Mouse (Mus musculus): ENCODE results near the gene Nat8.
A peak's percentile ranks its signal among the peaks of the same experiment; 100 is the strongest.
"Not testable (repeated sequence)": the region's sequence is repeated elsewhere in the genome, so short reads cannot be mapped to it uniquely, and the experiment has no call there.

Nat8 gene

DNA sequence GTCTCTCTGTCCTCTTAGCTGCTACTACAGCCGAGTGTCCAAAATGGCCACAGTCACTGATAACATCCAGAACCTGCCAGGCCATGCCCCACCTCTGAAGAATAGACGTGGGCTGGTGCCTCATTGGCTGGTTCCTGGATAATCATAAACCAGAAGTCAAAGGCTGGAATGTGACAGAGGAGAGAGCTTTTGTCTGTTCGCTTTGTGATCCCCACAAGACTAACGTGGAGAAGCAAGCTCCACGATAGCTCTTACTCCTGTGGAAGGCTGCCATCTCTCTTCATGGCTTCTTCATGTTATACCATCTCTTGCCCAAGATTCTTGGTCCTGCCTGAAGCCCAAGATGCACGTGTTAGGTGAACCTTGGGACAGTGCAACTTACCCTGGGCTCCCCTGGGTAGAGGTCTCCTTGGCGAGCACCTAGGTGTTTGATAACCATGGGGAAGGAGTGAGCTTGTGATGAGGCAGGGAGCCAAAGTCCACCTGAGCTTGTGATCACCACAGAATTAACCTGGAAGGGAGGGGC is at the start of gene Nat8:
Gene Nat8, minus strand, starts transcription at position 287 of the 526 bp plus-strand sequence.
- DNase-seq (ENCODE audit: low spot score in 2 of 2), result no peak

DNA sequence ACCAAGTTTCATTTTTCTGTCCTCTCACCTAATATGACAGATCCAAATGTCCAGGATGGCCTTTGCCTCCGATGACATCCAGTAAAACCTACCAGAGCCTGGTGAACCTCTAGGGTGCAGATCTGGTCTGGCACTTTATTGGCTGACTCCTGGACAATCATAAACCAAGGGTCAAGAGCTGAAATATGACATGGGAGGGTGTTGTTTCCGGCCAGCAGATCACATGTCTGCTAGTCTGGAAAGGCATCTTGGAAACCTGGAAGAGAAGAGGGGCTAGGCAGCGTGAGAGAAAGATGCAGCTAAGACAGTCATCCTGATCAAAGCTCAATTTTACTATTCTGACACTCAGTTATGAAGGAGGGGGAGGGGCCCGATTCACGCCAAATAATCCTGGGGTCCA is 37.1 kb upstream of the Nat8 start, which contains the start of gene Nat8f2:
Gene Nat8f2, minus strand, starts transcription at position 153 of the 400 bp plus-strand sequence.
- DNase-seq (ENCODE audit: low spot score in 2 of 2), result not testable (repeated sequence)

DNA sequence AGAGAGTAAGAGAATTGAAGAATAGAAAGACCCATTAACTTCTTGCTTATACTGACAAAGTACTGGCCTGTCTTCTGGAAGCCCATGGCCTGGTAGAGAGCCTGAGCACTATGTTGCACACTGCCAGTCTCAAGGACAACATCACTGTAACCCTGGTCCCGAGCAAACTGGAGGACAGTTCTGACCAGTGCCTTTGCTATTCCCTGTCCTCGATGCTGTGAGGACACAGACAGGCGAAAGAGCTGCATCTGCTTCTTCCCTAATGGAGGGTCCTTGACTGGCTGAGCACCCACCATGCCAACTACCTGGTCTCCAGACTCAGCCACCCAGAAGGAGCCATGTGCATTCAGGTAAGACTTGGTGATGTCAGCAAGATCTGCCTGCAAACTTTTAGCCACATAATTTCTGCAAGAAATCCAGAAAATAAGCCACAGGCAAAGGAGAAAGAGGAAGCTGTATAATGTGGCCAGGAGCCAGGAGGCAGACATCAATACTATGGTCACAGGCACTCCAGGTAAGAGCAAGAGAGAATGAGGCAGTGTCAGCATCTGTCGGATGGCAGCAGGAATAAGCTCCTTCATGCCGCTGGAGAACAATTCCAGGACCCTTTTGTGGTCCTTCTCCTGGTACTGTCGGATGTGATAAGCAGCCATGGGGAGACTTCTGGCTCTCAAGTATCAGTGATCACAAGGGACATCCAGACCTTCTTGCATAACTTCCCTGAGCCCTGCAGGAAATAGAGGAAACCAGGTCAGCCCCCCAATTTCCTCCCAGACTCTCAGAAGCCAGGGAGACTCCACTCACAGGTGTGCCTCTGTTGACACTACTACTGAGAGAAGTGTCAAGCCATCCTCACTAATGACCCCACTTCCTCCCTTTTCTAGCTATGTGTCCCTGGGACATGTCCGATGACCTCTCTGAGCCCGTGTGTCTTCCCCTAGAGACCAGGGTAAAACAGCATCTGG is 36.1 kb upstream of the Nat8 start:
- no peak for DNase-seq (ENCODE audit: low spot score in 2 of 2)

DNA sequence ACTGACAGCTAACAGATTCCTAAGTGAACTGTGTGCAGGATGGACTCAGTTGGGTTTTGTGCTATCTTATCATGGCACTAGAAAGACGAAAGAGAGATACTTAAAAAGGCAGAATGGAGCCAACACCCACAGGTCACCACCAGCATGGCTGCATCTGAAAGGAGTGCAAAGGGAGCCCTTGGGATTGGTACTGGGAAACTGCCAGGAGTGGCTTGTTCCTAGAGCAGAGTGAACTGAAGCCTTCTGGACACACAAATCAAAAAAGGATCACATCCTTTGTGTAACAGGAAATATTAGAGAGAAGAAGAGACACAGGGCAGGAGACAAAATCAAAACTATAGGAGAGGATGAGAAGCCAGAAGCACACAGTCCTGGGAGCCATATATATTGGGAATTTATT is 35.1 kb upstream of the Nat8 start:
- DNase-seq (ENCODE audit: low spot score in 2 of 2), result not testable (repeated sequence)

DNA sequence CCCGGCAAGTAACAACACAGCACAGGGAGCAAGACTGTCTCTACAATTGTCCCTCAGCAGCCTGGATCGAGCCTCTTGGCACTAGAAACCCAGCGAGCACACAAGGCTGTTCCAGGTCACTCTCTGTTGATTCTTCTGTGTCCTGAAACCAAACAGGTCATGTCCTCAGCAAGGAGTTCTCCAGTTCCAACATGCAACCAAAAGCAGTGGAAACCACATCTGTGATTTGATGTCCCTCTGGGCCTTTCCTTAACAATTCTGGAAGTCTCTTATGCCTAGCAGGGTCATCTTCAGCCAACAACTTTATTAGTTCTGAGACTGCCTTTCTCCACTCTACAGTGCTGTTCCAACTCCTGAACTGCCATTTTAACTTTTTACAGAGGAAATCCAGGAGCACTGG is 34.3 kb upstream of the Nat8 start:
- not testable (repeated sequence) for DNase-seq (ENCODE audit: low spot score in 2 of 2)

DNA sequence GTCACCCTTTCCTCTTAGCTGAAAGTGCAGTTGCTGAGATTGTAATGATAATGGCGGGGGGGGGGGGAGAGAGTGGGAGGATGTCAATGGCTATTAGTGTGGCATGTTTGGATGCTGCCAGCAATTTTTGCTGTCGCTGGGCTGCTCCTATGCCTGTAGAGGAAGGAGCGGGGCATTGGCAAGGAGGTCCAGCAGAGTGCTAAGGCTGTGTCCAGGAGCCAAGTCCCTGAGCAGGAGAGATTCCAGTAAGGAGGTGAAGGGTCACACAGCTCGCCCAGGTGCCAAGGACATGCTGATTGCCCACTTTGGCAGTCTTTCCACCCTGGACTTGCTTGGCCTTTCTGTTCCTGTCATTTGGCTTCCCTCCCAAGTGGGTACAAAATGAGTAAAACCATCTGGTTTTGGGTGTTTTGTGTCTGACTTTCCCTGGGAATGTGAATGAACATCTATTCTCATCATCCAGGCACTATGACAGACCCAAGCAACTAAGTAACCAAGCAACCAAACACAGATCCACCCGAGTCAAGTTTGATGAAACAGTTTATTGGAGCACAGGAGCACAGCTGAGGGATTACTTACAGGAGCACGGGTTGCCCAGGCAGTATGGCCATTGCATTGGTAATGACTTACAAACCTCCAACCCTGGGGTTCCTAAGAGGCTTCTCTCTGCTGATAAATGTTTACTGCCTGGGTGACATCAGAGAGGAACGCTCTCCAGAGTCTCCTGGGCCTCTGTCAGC is 33.2 kb upstream of the Nat8 start:
- peak in 1 of 2 experiments; percentile 21 for DNase-seq (ENCODE audit: low spot score in 2 of 2)

DNA sequence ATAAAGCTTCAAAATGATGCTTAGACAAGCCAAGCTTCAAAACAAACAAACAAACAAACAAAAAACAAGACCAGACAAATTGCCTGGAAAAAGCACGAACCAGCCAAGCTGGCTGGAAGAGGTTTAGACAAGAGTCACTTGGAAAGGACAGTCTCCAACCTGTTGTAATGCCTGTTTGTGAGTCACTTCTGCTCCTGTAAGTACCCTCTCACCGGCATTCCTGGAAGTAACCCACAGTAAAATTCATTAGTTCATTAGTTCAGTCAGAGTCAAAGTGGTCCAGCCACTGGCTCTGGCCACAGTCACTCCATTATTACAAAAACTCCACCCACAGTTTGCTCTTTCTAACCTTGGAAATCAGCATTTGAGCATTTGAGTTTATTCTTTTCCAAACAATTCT is 32.0 kb upstream of the Nat8 start:
- no peak for DNase-seq (ENCODE audit: low spot score in 2 of 2)

DNA sequence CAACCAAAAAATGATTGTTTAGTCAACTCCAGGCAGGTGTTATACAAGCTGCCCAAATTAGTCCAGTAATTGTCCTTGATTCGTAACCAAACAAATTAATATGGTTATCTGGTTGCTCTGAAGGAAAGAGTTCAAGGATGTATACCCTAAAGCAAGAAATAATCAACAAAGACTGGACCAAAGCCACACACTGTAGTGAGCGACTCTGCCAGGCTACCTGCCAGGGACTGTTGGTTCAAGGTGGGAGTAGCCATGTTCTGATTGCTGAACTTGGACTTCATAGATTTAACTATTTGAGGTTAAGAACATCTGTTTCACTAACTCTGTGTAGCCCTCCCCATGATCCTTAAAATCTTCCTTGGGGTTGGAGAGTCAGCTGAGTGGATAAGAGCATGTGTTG is 31.3 kb upstream of the Nat8 start:
- no peak for DNase-seq (ENCODE audit: low spot score in 2 of 2)

DNA sequence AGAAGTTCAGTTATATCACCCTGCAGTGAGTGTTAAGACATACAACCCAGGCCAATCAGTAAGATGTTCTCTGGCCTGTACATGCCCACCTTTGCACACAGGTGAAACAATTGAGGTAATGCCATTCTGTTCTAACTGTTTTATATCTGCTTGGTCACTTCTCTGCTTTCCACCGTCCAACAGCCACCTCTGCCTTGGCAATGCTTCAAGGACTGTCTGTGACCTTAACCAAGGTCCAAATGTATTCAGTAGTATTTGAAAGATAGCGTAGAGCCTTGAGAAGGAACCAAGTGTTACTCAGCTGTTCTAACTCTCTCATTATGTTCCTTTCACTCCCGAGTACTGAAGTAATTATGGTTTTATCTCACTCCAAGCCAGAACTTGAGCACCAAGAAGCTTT is 30.7 kb upstream of the Nat8 start:
- no peak for DNase-seq (ENCODE audit: low spot score in 2 of 2)

DNA sequence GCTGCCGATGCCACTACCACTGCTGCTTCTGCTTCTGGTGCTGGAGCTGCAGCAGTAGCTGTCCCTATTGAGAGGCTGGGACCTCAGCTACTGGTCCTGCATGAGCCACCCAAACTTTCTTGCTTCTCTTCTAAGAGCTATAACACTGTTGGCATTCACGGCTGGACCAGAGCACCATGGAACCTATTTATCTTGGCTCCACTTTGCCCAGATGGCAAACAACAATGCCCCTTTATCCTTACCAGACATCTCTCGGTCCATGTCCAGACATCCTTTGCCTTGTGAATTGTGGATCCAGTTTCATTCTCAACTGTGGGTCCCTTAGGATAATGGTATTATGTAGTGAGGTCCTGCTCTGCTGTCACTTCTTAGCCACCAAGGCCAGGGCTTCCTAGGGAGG is 29.4 kb upstream of the Nat8 start:
- DNase-seq (ENCODE audit: low spot score in 2 of 2), result no peak

DNA sequence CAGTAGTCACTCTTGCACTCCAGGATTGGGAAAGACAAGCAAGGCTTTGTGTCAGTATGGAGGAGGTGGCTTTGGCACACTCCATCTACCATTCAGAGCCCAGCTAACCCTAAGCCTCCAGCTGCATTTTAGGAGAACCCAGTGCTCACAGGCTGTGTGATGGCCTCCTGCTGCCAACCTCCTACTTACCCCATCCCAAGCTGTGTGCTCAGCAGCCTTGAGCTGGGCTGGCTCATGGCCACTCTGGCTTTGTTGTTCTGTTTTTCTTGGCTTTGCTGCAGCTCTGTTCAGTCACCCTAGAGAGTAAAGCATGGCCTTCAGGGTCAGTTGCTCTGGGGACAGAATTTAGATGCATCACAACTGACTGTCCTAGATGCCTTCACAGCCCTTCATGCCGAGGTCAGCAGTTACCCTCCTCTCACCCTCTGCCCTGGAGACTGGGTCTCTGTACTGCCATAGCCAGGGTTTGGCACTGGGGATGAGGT is 24.4 kb upstream of the Nat8 start:
- peak; percentile 51 to 66 for DNase-seq (ENCODE audit: low spot score in 2 of 2)

DNA sequence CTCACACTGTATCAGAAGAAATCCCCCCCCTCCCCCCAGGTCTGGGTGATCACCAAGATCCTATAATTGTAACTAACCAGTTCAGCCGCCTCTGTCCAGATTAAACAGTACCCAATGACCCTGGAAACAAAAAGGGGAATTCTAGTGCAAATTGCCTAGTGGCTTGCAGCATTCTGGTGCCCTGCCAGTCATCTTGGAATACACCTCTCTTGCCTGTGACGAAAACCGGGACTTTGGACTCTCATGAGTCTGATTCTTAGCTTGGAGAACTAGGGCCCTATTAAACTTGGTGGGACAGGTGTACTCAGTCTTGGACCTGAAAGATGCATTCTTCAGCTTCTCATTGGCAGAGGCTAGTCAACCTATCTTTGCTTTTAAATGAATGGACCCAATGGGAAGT is 21.6 kb upstream of the Nat8 start:
- no peak for DNase-seq (ENCODE audit: low spot score in 2 of 2)

DNA sequence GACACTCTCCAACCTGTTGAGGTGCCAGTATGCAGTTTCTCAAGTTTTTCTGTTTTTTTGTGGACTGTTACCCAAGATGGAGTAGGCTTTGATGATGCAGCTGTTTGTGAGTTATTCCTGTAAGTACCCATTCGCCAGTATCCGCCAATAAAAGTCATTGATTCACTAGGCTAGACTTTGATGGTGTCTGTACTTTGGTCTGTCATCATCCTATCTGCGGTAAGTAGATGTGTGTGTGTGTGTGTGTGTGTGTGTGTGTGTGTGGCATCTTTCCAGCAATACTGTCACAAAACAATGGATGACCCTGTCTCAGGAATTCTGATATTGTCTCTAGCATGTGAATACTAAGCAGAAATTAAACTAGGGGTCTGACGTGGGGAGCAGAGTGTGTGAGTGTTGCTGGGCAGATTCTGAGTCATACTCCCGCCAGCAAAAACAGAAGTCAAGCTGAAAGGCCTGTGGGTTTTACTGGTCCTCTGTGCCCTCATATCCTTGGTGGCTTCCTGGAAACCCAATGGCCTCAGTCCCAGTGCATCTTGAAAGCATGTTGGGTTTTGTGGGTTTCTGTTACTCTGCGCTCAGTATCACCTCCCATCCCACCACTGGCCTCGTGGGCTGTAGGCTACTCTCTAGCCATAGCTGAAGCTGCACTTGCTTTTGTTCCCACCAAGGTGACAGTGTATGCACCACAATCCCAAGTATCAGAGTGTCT is 19.3 kb upstream of the Nat8 start:
- DNase-seq (ENCODE audit: low spot score in 2 of 2), result no peak

DNA sequence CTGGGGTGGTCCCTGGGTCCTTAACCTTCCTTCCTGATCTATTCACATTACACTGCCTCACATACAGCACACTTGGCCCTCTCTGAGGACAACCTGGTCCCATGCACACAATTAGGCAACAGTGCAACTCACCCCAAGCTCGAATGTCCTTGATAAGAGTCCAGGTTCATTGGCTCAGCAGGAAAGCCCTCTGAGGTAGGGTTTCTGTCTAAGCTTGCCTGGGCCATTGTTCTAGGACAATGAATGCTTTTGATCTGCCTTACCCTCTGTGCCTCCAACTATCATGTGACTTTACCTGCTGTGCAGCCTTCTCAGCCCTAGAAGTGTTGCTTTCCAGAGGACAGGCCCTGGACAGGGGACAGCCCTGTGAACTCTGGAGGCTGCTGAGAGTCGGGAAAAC is 17.4 kb upstream of the Nat8 start:
- no peak for DNase-seq (ENCODE audit: low spot score in 2 of 2)

DNA sequence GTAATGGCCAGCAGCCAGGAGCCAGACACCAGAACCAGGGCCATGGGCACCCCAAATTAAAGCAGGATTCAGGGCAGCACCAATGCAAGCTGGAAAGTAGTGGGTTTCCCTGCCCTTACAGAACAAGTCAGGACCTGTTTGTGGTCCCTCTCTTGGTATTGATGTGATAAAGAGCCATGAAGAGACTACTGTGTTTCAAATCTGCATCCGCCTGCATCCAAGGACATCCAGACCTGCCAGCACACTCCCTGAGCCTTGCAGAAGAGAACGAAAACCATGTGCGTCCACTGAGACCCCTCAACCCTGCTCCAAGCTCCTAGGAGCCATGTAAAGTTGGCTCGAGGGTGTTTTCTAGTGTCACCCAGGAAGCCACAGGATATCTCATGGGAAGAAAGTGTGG is 16.3 kb upstream of the Nat8 start:
- DNase-seq (ENCODE audit: low spot score in 2 of 2), result no peak

DNA sequence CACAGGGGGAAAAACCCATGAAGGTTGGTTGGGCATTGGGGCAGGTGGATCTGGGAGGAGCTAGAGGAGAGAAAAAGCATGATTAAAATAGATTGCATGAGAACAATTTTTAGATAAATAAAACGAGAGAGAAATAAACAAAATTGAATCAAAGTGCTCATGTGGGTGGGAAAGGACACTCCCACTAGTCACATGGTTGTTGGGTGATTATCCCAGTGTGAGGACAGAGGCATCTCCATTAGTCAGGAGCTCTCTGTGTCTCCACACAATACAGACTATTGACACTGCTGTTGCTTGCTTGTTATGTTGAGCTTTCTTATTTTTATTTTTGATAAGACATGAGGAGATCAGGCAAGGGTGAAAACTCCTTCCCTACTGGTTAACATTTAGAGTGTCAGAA is 15.0 kb upstream of the Nat8 start:
- DNase-seq (ENCODE audit: low spot score in 2 of 2), result no peak

DNA sequence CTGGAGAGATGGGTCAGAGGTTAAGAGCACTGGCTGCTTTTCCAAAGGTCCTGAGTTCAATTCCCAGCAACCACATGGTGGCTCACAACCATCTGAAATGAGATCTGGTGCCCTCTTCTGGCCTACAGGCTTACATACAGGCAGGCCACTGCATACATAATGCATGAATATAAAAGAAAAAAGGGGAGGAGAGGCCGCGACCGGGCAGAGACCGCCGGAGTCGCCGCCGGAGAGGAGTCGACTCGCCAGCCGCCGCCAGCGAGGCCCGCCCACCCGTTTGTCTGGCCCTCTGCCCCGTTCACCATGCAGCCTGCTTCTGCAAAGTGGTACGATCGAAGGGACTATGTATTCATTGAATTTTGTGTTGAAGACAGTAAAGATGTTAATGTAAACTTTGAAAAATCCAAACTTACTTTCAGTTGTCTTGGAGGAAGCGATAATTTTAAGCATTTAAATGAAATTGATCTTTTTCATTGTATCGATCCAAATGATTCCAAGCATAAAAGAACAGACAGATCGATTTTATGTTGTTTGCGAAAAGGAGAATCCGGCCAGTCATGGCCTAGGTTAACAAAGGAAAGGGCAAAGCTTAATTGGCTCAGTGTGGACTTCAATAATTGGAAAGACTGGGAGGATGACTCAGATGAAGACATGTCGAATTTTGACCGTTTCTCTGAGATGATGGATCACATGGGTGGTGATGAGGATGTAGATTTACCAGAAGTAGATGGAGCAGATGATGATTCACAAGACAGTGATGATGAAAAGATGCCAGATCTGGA is 12.0 kb upstream of the Nat8 start:
- DNase-seq (ENCODE audit: low spot score in 2 of 2), result not testable (repeated sequence)

DNA sequence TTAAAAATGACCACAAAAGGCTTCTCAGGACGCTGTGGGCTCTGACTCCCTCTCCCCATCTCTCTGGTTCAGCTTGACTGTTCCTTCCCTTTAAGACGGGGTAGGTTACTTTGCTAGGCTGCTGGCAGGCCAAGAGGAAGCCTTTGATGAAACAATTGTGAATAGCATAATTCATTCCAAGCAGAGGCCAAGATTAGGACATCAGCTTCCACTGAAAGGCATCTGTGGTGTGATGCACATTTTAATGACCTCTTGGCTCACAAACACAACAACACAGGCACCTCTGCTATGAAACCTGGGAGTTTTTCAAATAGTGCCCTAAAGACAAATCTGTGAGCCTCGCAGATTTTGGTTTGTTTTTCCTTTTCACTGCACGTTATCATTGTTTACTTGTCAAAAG is 8.1 kb upstream of the Nat8 start:
- no peak for DNase-seq (ENCODE audit: low spot score in 2 of 2)

DNA sequence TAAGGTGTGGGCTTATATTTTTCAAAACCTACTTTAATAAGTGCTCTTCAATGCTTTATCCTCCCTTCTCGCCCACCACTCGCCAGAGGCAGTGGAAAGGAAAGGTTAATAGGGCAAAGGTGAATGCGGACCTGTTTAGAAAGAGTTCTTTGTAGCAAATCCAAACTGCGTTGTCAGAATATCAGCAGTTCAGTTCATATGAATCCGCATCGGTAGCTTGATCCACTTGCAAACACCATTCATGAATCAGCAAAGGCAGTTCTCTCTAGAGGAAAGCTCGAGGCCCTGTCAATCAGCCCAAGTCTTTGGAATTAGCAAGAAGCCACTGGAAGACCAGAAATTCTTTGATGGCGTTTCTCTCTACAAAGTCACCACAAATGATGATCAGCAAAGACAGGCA is 6.8 kb upstream of the Nat8 start:
- no peak for DNase-seq (ENCODE audit: low spot score in 2 of 2)

DNA sequence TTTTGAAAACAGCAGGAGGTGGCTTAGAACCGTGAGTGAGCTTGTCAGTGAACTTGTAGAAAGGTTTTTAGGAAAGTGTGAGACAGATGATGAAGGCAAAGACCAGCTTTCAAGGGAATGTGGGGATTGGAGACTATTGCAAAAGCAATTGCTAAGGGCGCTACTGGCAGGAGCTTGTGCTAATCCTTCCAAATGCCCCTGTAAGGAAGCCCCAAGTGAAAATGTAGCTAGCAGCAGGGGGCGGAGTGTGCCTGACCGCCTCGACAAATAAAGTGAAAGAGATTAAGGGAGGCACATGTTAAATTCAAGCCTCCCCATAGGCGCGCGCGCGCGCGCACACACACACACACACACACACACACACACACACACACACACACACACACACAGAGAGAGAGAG is 5.4 kb upstream of the Nat8 start:
- peak in 1 of 2 experiments; percentile 36 for DNase-seq (ENCODE audit: low spot score in 2 of 2)

DNA sequence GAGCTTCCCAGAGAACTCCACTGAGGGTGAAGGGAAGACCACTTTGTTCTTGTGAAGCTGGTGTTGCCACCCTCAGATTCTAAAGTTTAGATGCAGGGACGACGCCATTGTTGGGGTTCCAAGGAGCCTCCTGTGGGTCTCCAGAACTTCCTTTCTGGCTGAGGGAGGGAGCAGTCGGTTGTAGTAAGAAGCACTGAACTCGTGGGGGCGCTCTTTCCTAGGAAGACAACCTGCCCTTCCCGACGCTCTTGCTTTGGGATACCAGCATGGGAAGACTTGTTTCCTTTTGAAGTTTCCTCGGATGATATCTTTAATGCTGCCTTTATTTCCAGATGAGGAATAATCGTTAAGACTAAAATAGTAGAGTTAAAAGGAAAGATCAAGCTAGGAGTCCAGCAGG is 4.9 kb upstream of the Nat8 start:
- DNase-seq (ENCODE audit: low spot score in 2 of 2), result peak; percentile 36 to 52

Measured in right cerebral cortex, adult 2 months (tissue).